Mouse (Mus musculus) megakaryocyte, embryonic 14.5 days (primary cell): ENCODE data around the gene Smco2.

Experiments used
- FLI1 ChIP-seq: IDR thresholded peaks from 2 replicates; pipeline ENCODE4 v1.6.1; 2012; ENCODE audit warnings: low read length, inconsistent platforms, mixed read lengths
- GATA1 ChIP-seq: IDR thresholded peaks from 3 replicates; pipeline ENCODE4 v1.6.1; 2012; ENCODE audit warnings: mixed read lengths, low read length, inconsistent platforms, borderline replicate concordance

DNA sequence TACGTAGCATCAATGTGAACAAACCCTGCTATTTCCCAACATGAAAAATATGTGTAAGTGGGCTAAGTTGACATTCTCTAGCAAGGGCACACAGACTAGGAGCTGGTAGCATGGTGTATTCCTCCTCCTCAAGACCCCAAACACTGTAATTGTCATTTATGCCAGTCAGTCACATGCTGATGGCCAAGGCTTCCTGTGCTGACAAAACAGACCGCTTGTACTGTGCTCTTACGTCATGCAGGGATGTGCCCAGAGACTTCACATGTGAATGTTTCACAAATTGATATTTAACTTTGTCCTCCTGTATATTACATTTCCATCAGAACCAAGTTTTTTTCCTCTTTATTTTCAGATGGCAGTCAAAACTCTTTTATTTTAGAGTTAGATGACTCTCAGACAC lies 67.5 kb downstream of the Smco2 start:
- TF ChIP-seq GATA1 (no peak), FLI1 (no peak)
